Mouse (Mus musculus) left cerebral cortex, postnatal 10 days (tissue): ENCODE data around the gene Syde1. TPM values are rescaled to one million over a fixed set of nuclear protein-coding genes. Genes with fewer than 3 reads are reported as not detected.
"Not testable (repeated sequence)": the region's sequence is repeated elsewhere in the genome, so short reads cannot be mapped to it uniquely, and the experiment has no call there.

Experiments
- DNase-seq, 2 experiments: peaks; one replicate each; pipeline ENCODE4 v3.0.0; 2021 to 2022; ENCODE audit warnings: low spot score in 2 of 2, mixed read lengths in 1 of 2; ENCODE audit errors: extremely low spot score in 1 of 2
- intact Hi-C: fragments of 180-260 bp; cut with DNase I; formaldehyde crosslinking; loops from one replicate; pipeline ENCODE4 v1.15.1; 2025
- total RNA-seq, 2 experiments: library from RNA; stranded (reverse); gene quantifications; 2 replicates each; pipeline ENCODE4 v1.2.3; 2021

Gene Syde1
- 1 to 10 TPM; 3.9 TPM for total RNA-seq

- DNase-seq: peak in 1 of 2 experiments; percentile 59
- intact Hi-C loops: no loop called here
Measured at GRCm38 (mm10) chr10:78591406-78592328, at the start of gene Syde1. Gene Syde1, minus strand, starts transcription at chr10:78591964.

DNA sequence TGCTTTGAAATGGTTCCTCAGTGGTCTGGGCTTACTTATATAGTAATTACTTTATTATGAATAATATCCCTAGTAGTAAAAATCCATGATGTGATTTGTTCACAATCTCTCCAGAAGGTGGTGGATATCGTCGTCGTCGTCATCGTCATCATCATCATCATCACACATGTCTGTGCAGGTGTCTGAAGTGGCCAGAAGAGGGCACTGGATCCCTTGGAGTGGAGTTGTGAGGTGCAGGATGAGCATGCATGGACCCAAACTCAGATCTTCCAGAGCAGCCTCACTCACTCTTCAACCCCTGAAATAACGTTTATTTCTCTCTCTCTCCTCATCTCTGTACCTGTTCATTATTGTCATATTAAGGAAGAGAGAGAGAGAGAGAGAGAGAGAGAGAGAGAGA is 40.5 kb upstream of the Syde1 start:
- intact Hi-C loops: loop anchor here (5.0 to 10.0 kb wide), 2 partner anchors 112 to 485 kb away; no protein-coding TSS in a partner anchor
- DNase-seq: peak; percentile 20 to 49

DNA sequence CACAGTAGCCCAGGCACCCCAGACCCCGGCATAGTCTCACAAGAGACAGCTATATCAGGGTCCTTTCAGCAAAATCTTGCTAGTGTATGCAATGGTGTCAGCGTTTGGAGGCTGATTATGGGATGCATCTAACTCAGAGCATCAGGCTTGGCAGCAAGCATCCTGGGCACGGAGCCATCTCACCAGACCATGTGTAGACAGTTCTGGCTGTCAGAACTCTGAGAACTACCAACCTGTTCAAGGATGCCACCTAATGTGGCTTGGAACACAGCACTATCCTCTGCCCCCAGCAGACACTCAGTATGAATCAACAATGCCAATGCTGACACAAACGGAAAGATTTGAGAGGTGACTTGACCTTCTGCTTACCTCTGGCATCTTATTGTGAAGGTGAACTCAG is 38.4 kb upstream of the Syde1 start:
- peak; percentile 10 to 44 for DNase-seq
- intact Hi-C loops: loop anchor here (5.0 to 10.0 kb wide), 2 partner anchors 115 to 487 kb away; no protein-coding TSS in a partner anchor

GRCm38 (mm10) chr10:78623143-78623542 is 31.4 kb upstream of the Syde1 start:
- DNase-seq, intact Hi-C loops: not testable (repeated sequence)

DNA sequence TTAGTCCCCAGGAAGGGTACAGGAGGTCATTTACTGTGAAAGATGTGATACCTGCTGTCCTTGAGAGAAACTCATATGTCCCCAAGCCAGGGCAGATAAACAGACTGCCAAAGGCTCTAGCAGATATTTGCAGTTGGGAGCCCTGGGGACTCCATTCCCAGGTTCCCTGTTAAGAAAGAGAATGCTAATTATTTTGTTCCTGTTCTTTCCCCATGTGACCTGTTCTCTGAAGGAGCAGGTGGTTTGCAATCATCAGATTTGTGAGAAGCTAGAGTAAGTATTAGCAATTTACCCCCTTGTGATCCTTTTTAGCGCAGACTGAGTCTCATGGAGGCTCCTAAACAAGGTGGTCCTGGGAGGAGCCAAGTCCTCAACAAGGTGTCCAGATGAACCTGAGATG is 26.2 kb upstream of the Syde1 start, which contains the start of gene Olfr1357:
Olfr1357 (minus strand) TSS at position 101 of the 400 bp plus-strand sequence.
- no peak for DNase-seq
- intact Hi-C loops: no loop called here

DNA sequence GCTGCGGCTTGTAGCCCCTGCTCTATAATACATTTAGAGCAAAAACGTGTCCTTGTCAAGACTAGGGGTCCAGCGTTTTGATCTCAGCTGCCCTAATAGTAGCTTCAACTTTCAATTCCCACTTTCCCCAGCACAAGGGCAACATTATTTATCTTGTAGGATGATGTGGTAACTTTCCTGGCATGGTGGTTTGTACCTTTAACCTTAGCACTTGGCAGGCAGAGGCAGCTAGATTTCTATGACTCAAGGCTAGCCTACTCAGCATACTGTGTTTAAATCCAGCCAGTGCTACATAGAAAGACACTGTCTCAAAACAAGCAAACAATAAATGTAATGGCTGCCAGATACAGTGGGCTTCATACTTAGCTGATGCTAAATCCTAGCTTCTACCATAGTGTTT is 15.8 kb upstream of the Syde1 start:
- intact Hi-C loops: loop anchor here (10.0 kb wide), 2 partner anchors 63 to 93 kb away; partner anchors contain the start of gene Olfr1358
- DNase-seq: no peak

DNA sequence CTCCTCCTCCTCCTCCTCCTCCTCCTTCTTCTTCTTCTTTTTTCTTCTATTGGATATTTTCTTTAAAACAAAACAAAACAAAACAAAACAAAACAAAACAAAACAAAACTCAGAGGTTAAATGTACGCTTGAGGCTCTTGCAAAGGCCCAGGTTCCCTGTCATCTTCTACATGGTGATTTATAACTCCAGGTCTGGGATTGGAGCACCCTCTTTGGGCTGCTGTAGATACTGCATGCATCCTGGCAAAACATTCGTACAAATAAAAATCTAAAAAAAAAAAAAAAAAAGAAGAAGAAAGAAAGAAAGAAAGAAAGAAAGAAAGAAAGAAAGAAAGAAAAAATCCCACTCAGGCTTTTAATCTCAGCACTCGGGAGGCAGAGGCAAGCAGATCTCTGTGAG is 13.3 kb upstream of the Syde1 start:
- intact Hi-C loops: loop anchor here (10.0 kb wide), 2 partner anchors 60 to 90 kb away; partner anchors contain the start of gene Olfr1358
- DNase-seq: peak; percentile 16 to 49

GRCm38 (mm10) chr10:78599865-78600264 is 8.1 kb upstream of the Syde1 start:
- DNase-seq: no peak
- intact Hi-C loops: loop anchor here (10.0 kb wide), 2 partner anchors 55 to 85 kb away; partner anchors contain the start of gene Olfr1358

DNA sequence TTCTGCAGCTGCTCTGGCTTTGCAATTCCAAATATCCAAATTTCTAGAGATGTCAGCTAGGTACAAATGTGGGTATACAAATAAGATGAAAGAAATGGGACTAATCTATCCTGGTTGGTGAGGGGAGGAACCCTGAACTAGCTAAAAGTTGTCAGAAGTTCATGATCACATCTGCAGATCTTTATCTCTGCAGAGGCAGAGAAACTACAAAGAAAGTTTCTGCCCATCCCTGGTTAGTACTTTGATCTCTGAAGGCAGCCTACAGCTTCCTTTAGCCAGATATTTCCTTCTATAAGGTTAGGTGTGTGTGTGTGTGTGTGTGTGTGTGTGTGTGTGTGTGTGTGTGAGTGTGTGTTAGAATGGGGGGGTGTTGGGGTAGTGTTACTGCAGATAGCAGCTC is 2.8 kb upstream of the Syde1 start:
- no peak for DNase-seq
- intact Hi-C loops: no loop called here

- no peak for DNase-seq
- intact Hi-C loops: no loop called here
Measured at GRCm38 (mm10) chr10:78594157-78594556, 2.4 kb upstream of the Syde1 start.

DNA sequence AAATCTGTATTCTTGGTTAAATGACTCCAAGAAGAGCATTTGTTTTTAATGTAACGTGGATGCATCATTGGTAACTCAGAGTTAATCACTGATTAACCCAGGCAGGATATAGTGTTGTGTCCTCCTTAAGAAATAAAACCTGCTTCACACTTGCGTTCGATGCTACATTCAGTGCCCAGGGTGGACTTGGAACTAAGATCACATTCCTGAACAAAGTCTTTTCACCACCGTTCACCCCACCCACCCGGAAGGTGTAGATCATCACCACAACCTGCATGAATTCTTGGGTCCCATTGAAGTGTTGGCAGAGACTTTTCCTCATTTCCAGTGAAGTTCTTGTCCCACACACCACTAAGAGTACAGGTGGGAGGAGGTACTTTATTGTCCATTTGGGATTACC is 2.0 kb upstream of the Syde1 start:
- no peak for DNase-seq
- intact Hi-C loops: no loop called here

- no peak for DNase-seq
- intact Hi-C loops: no loop called here
Measured at GRCm38 (mm10) chr10:78592856-78593379, 1.2 kb upstream of the Syde1 start.

GRCm38 (mm10) chr10:78590744-78591143 is 1.0 kb downstream of the Syde1 start:
- no peak for DNase-seq
- intact Hi-C loops: no loop called here

GRCm38 (mm10) chr10:78589901-78590300 is 1.9 kb downstream of the Syde1 start:
- intact Hi-C loops: no loop called here
- no peak for DNase-seq

DNA sequence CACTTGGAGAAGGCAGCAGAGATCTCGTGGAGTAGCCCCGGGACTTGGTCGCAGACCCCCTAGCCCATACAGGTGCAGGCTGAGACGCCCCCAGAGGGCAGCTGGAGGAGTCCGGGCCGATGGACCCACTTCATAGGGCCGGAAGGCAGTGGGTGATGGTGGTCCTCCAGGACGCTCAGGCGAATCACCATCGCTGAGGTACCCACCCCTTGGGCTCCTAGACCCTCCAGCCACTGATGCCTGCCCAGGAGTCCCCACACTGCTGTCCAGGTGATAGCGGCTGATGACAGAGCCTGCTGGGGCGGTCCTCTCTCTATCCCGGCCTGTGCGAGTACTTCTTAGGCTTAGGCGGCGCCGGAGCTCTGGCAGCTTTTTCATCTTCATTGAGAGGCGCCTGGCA is 2.5 kb downstream of the Syde1 start:
- intact Hi-C loops: no loop called here
- no peak for DNase-seq

- no peak for DNase-seq
- intact Hi-C loops: no loop called here
Measured at GRCm38 (mm10) chr10:78586026-78586425, 5.7 kb downstream of the Syde1 start.

GRCm38 (mm10) chr10:78585606-78586005 is 6.2 kb downstream of the Syde1 start:
- DNase-seq: no peak
- intact Hi-C loops: no loop called here

DNA sequence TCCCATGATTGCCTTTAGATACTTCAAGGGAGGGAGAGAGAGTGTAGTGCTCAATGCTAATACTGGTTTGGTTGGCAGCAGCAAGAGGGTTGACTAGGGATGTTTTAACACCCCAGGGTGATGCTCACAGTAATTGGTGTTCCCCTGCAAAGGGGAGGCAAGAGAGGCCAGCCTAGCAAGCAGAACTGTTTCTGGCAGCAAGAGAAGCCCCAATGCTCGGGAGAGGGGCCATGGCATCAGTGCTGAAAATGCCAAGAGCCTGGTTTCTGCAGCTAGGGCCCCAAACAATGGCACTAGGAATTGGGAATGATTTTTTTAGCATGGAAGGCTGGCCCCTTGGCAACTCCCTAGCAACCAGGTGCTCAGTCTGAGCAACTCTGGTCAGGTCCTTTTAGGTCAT is 6.8 kb downstream of the Syde1 start:
- DNase-seq: no peak
- intact Hi-C loops: no loop called here

DNA sequence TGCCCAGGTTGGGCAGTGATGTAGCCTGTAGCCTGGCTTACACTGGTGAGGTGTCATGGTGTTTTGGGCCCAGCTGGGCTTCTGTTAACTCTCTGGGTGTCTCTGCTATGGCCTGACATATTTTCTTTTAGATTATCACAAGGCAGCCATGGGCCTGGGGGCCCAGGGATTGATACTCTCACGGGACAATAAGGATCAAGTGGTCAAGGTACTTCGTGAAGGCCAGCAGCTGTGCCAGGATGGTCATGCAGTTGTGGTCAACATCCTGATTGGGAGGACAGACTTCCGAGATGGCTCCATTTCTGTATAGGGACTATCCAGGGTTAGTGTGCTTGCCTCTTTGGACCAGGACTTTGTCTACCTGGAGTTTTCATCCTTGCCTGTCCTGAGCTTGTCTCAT is 7.8 kb downstream of the Syde1 start:
- DNase-seq: no peak
- intact Hi-C loops: no loop called here

DNA sequence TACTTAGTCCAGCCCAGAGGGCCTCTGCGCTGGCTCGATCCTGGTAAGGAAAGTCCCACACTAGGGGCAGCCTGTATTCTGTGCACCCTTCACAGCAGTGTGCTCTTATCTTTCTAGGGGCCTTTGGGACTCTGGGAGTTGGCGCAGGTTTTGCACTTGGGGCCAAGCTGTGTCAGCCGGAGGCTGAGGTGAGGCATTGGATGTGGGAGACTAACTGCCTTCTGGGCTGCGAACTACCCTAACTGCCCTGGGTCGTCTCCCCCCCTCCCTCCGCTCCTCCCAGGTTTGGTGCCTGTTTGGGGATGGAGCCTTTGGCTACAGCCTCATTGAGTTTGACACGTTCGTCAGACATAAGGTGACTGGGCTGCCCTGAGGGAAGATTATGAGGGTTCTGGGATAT is 8.4 kb downstream of the Syde1 start:
- DNase-seq: no peak
- intact Hi-C loops: no loop called here
